Mouse (Mus musculus) left cerebral cortex, postnatal 36 days (tissue): Measurements from ENCODE around the gene Ubap2l. TPM values are rescaled to one million over a fixed set of nuclear protein-coding genes. Genes with fewer than 3 reads are reported as not detected.

Experiments used
- microRNA-seq: library from miRNA; unstranded; fragments of <30 nt; microRNA quantifications from one replicate; pipeline ENCODE4 v1.2.0, GENCODE M21; 2022
- total RNA-seq, 2 experiments: library from RNA; stranded (reverse); gene quantifications; 2 replicates each; pipeline ENCODE4 v1.2.3; 2021

Gene Ubap2l
- total RNA-seq, 2 experiments from 2014 or later: 165 to 202 TPM

Small RNAs within 50 kb of the gene (microRNA-seq; reads per million reads assigned to microRNA genes)
- 6.9 reads per million, percentile 24 among the genes with 10 or more reads in this experiment for gene Mir190b
- gene Mir7669: 1.3 reads per million

Other genes starting within 250 kb of the Ubap2l start
- 1 to 10 TPM; 2.9 to 4.0 TPM for gene She, start 221.3 kb downstream of the Ubap2l start, total RNA-seq
- gene Il6ra, start 139.4 kb downstream of the Ubap2l start, total RNA-seq: 1 to 10 TPM; 3.7 to 4.8 TPM
- 100 to 1,000 TPM; 108 to 115 TPM for gene Atp8b2, start 89.1 kb downstream of the Ubap2l start, total RNA-seq
- 10 to 100 TPM; 79.4 to 87.6 TPM for gene Hax1, start 53.8 kb downstream of the Ubap2l start, total RNA-seq
- 10 to 100 TPM; 91.4 to 93.6 TPM for gene 4933434E20Rik, start 992 bp downstream of the Ubap2l start, total RNA-seq
- 100 to 1,000 TPM; 178 to 184 TPM for gene Tpm3, start 20.0 kb upstream of the Ubap2l start, total RNA-seq
- gene Nup210l, start 51.5 kb upstream of the Ubap2l start, total RNA-seq: under 1 TPM; 0.32 to 0.43 TPM
- gene Rps27, start 161.0 kb upstream of the Ubap2l start, total RNA-seq: 100 to 1,000 TPM; 834 to 845 TPM
- gene Rab13, start 161.1 kb upstream of the Ubap2l start, total RNA-seq: 1 to 10 TPM; 5.7 to 6.5 TPM
- 10 to 100 TPM; 45.0 to 45.3 TPM for gene Jtb, start 179.0 kb upstream of the Ubap2l start, total RNA-seq
- gene Creb3l4, start 190.9 kb upstream of the Ubap2l start, total RNA-seq: not detected
- 10 to 100 TPM; 45.8 to 51.9 TPM for gene Slc39a1, start 195.5 kb upstream of the Ubap2l start, total RNA-seq
- gene Crtc2, start 201.5 kb upstream of the Ubap2l start, total RNA-seq: 10 to 100 TPM; 34.1 to 38.1 TPM
- gene Dennd4b, start 212.6 kb upstream of the Ubap2l start, total RNA-seq: 10 to 100 TPM; 34.8 to 39.8 TPM
- 10 to 100 TPM; 85.1 to 97.8 TPM for gene Gatad2b, start 240.6 kb upstream of the Ubap2l start, total RNA-seq